Comparison of ENCODE assay signal across 9 mouse cellular contexts in the genomic region with DNA sequence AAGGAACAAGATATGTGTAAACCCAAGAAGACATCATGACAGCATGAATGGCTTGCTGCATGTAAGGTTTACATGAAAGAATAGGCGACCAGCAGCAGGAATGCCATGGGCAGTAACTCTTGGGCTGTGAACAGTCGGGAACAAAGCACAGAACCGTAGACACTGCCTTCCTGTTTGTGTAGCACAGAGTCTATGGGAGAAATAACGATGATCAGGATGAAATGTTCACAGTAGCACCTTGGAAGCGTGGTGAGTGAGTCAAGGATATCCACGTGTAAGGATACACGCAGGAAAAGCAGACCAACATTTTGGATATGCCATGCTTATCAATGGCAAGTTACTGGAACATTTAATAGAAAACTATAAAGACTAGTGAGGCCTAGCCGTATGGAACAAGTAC. TPM values are rescaled to one million over a fixed set of nuclear protein-coding genes. Genes with fewer than 3 reads are reported as not detected.
DNase-seq lines count a peak whose midpoint lies in the region; ATAC-seq and TF ChIP-seq lines count a peak whose summit lies in the region.
"Had no signal": no experiment of that assay in that cellular context is flagged by ENCODE, and none has a peak within 500 bp of the region (broad histone marks: within the 10 kb centered on the region; RNA-seq: fewer than 3 reads in every experiment).

No protein-coding gene starts in this region.

- no peak overlapping the region for H3K9ac ChIP-seq in hindbrain, embryonic 14.5 days
- H3K9ac ChIP-seq in neural tube, embryonic 13.5 days: peak overlapping the region; percentile 49

- no peak for ATAC-seq in megakaryocyte, adult 5-6 weeks (ENCODE audit: poor library complexity, severe bottlenecking)
- no peak for ATAC-seq in hindbrain, embryonic 14.5 days (ENCODE audit: low FRiP score)
- no peak for ATAC-seq in neural tube, embryonic 13.5 days (ENCODE audit: low read depth)

- H3K4me1 ChIP-seq in megakaryocyte, embryonic 14.5 days: peaks cover 17% of the 10 kb centered on the region
- H3K4me1 ChIP-seq in hindbrain, embryonic 14.5 days (replicated peaks; ENCODE audit: control insufficient read depth, insufficient read depth, low read length): peaks cover 13% of the 10 kb centered on the region
- H3K4me1 ChIP-seq in neural tube, embryonic 13.5 days (replicated peaks): peaks cover 17% of the 10 kb centered on the region

- intact Hi-C loops in gastrocnemius, adult 2 months (cut with DNase I): loop anchor here (5.0 kb wide), 1 partner anchor 32 kb away; no protein-coding TSS in a partner anchor
- intact Hi-C loops in gastrocnemius, postnatal 14 days (cut with DNase I; ENCODE audit: low total_unique reads): no loop called here

- H3K9me3 ChIP-seq in megakaryocyte, embryonic 14.5 days: no peaks in the 10 kb centered on the region
- H3K9me3 ChIP-seq in hindbrain, embryonic 14.5 days (ENCODE audit: control insufficient read depth, low read length): no peaks in the 10 kb centered on the region
- no peaks in the 10 kb centered on the region for H3K9me3 ChIP-seq in neural tube, embryonic 13.5 days

- no peaks in the 10 kb centered on the region for H3K27me3 ChIP-seq in megakaryocyte, embryonic 14.5 days (replicated peaks)
- H3K27me3 ChIP-seq in hindbrain, embryonic 14.5 days (ENCODE audit: control insufficient read depth, insufficient read depth, low read length): no peaks in the 10 kb centered on the region
- H3K27me3 ChIP-seq in neural tube, embryonic 13.5 days: peaks cover 6% of the 10 kb centered on the region; the same call in 1 of the 2 replicates

- peak overlapping the region; percentile 40 for H3K4me2 ChIP-seq in hindbrain, embryonic 14.5 days (replicated peaks)
- H3K4me2 ChIP-seq in neural tube, embryonic 13.5 days: peak overlapping the region; percentile 75

- H3K27ac ChIP-seq in gastrocnemius, adult 2 months: peak overlapping the region; percentile 98
- no peak overlapping the region for H3K27ac ChIP-seq in hindbrain, embryonic 14.5 days
- H3K27ac ChIP-seq in neural tube, embryonic 13.5 days (replicated peaks): no peak overlapping the region

- peak overlapping the region; percentile 97 for H3K4me3 ChIP-seq in gastrocnemius, adult 2 months
- peak overlapping the region; percentile 87 for H3K4me3 ChIP-seq in megakaryocyte, embryonic 14.5 days (replicated peaks)
- H3K4me3 ChIP-seq in hindbrain, embryonic 14.5 days (replicated peaks; ENCODE audit: low read length): no peak overlapping the region
- H3K4me3 ChIP-seq in neural tube, embryonic 13.5 days: no peak overlapping the region

- WGBS in hindbrain, embryonic 14.5 days: 63% methylated on average over 8 of the region's 8 CpGs
- WGBS in neural tube, embryonic 13.5 days: 35% methylated on average over 8 of the region's 8 CpGs

- no peak for TF ChIP-seq CTCF in gastrocnemius, adult 2 months (IDR thresholded peaks at IDR 0.05)

- H3K36me3 ChIP-seq in megakaryocyte, embryonic 14.5 days (replicated peaks; ENCODE audit: low read length): no peaks in the 10 kb centered on the region
- no peaks in the 10 kb centered on the region for H3K36me3 ChIP-seq in hindbrain, embryonic 14.5 days (replicated peaks; ENCODE audit: control insufficient read depth, insufficient read depth)
- H3K36me3 ChIP-seq in neural tube, embryonic 13.5 days: no peaks in the 10 kb centered on the region

- no peak for DNase-seq in gastrocnemius, adult 2 months
- DNase-seq in gastrocnemius, postnatal 14 days: no peak
- no peak for DNase-seq in hindbrain, embryonic 14.5 days (ENCODE audit: low spot score)
- no peak for DNase-seq in cerebellum, adult 11 months
- DNase-seq in ovary, adult 18-20 months (ENCODE audit: low spot score): no peak
- DNase-seq: cerebellum, adult 11-12 months had no signal

RNA-seq across cellular contexts. Expression of a gene that starts 2.6 kb away (rescaled TPM):
- 10 to 100 TPM; 23.2 to 23.8 TPM for total RNA-seq in gastrocnemius, adult 2 months (2021)
- 10 to 100 TPM; 17.2 to 18.8 TPM for total RNA-seq in gastrocnemius, postnatal 14 days (2021)
- 0.27 TPM in 1 of 2 replicates, not detected in the other for polyA plus RNA-seq in megakaryocyte, embryonic 14.5 days (2012; ENCODE audit: insufficient read depth, low replicate concordance)
- total RNA-seq in megakaryocyte, adult 5-6 weeks (2015): 23.4 and 24.6 TPM in 2 replicates
- total RNA-seq in megakaryocyte, adult 5-6 weeks (2017): 17.9 and 24.6 TPM in 2 replicates
- polyA plus RNA-seq in hindbrain, embryonic 14.5 days (2014; fragmentation: Nextera tagmentation; extraction: Ambion mirVana): 12.8 and 12.9 TPM in 2 replicates
- 17.1 and 17.5 TPM in 2 replicates for polyA plus RNA-seq in neural tube, embryonic 13.5 days (2015; fragmentation: Nextera tagmentation; extraction: Ambion mirVana)

RNA-seq across cellular contexts. Expression of a gene that starts 48.3 kb away (rescaled TPM):
- 100 to 1,000 TPM; 186 to 398 TPM for total RNA-seq in gastrocnemius, adult 2 months (2021)
- 100 to 1,000 TPM; 267 to 388 TPM for total RNA-seq in gastrocnemius, postnatal 14 days (2021)
- 1.5 and 3.2 TPM in 2 replicates for polyA plus RNA-seq in megakaryocyte, embryonic 14.5 days (2012; ENCODE audit: insufficient read depth, low replicate concordance)
- total RNA-seq in megakaryocyte, adult 5-6 weeks (2015): 75.7 and 87.7 TPM in 2 replicates
- 54.4 and 62.6 TPM in 2 replicates for total RNA-seq in megakaryocyte, adult 5-6 weeks (2017)
- 58.8 and 59.5 TPM in 2 replicates for polyA plus RNA-seq in hindbrain, embryonic 14.5 days (2014; fragmentation: Nextera tagmentation; extraction: Ambion mirVana)
- 68.8 and 74.9 TPM in 2 replicates for polyA plus RNA-seq in neural tube, embryonic 13.5 days (2015; fragmentation: Nextera tagmentation; extraction: Ambion mirVana)

Comparison
In these comparisons a context has a peak if more than half of its experiments do, and no peak if none do; other contexts are left out.
1. H3K4me3 ChIP-seq: peak in gastrocnemius, adult 2 months (single experiment) and megakaryocyte, embryonic 14.5 days (single experiment); none in hindbrain, embryonic 14.5 days (single experiment) and neural tube, embryonic 13.5 days (single experiment).